Mouse (Mus musculus) hindbrain, embryonic 15.5 days (tissue): ENCODE data around the gene Defa33. TPM values are rescaled to one million over a fixed set of nuclear protein-coding genes. Genes with fewer than 3 reads are reported as not detected.
"Not testable (repeated sequence)": the region's sequence is repeated elsewhere in the genome, so short reads cannot be mapped to it uniquely, and the experiment has no call there.

ENCODE experiments used
- ATAC-seq: fragments of 200-750 bp; cut with Nextera tagmentation; 2 replicates; pipeline ENCODE4 v1.8.0; 2017; ENCODE audit warnings: low read depth, moderate number of reproducible peaks, moderate TSS enrichment; ENCODE audit not compliant: low FRiP score
- H3K27ac ChIP-seq: fragments of 300-500 bp; sonication (generic); replicated peaks from 2 replicates; pipeline ENCODE4 v1.5.1; 2015; ENCODE audit warnings: mild to moderate bottlenecking, inconsistent platforms
- H3K27me3 ChIP-seq: fragments of 300-500 bp; sonication (generic); 2 replicates; pipeline ENCODE4 v1.6.1; 2015; ENCODE audit warnings: control low read depth, inconsistent platforms
- H3K36me3 ChIP-seq: fragments of 300-500 bp; sonication (generic); 2 replicates; pipeline ENCODE4 v1.6.1; 2015; ENCODE audit warnings: control low read depth, inconsistent platforms
- H3K4me1 ChIP-seq: fragments of 300-500 bp; sonication (generic); replicated peaks from 2 replicates; pipeline ENCODE4 v1.6.1; 2015; ENCODE audit warnings: control low read depth, inconsistent platforms
- H3K4me2 ChIP-seq: fragments of 300-500 bp; sonication (generic); 2 replicates; pipeline ENCODE4 v1.6.1; 2015; ENCODE audit warnings: moderate library complexity, mild to moderate bottlenecking, inconsistent platforms
- H3K4me3 ChIP-seq: fragments of 300-500 bp; sonication (generic); 2 replicates; pipeline ENCODE4 v1.5.1; 2015; ENCODE audit warnings: mild to moderate bottlenecking, inconsistent platforms
- H3K9ac ChIP-seq: fragments of 300-500 bp; sonication (generic); 2 replicates; pipeline ENCODE4 v1.6.1; 2015; ENCODE audit warnings: inconsistent platforms
- H3K9me3 ChIP-seq: fragments of 300-500 bp; sonication (generic); 2 replicates; pipeline ENCODE4 v1.6.1; 2016; ENCODE audit warnings: control low read depth, inconsistent platforms
- WGBS: fragments of 180-500 bp; shearing (Covaris S2); methylation state at CpG from one replicate; pipeline ENCODE4 v1.1.7; 2015; 5-methylcytosine and 5-hydroxymethylcytosine counted together
- polyA plus RNA-seq: library from polyadenylated mRNA; unstranded; fragments of >200 nt; fragmentation: Nextera tagmentation; extraction: Ambion mirVana; gene quantifications from 2 replicates; pipeline ENCODE4 v1.2.1, GENCODE M21; 2015

Gene Defa33
- not detected in 2 replicates for polyA plus RNA-seq

GRCm38 (mm10) chr8:21391511-21391910 is at the start of gene Defa33:
Gene Defa33 (plus strand): TSS chr8:21391811.
- H3K27me3 ChIP-seq, H3K27ac ChIP-seq, H3K9me3 ChIP-seq, H3K36me3 ChIP-seq, H3K4me3 ChIP-seq, ATAC-seq, H3K4me2 ChIP-seq, H3K9ac ChIP-seq, H3K4me1 ChIP-seq: not testable (repeated sequence)
- no CpG with 5 or more reads among the region's 2 CpGs for WGBS

DNA sequence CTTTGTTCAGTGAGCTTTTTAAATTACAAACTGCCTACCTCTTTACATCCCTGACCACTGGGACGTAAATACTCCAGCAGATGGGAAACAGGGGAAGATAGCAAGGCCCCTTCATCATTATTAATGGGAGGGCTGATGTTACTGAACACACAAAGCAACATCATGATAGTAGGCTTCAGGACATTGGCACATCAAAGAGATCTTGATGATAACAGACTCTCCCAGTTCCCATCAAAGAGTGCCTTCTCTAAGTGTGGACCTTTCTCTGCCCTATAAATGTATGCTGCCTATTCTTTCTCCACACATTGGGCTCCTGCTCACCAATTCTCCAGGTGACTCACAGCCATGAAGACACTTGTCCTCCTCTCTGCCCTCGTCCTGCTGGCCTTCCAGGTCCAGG is 13.4 kb upstream of the Defa33 start, which contains the start of gene Defa2:
TSS of gene Defa2 (plus strand) at position 301 of the 400 bp plus-strand sequence.
- WGBS = no CpG with 5 or more reads among the region's 2 CpGs
- not testable (repeated sequence) for H3K27me3 ChIP-seq, ATAC-seq, H3K27ac ChIP-seq, H3K36me3 ChIP-seq, H3K9me3 ChIP-seq, H3K4me2 ChIP-seq, H3K4me3 ChIP-seq, H3K9ac ChIP-seq, H3K4me1 ChIP-seq

GRCm38 (mm10) chr8:21427111-21427510 is 35.5 kb downstream of the Defa33 start, which contains the start of gene Defa36:
Gene Defa36 (plus strand): TSS chr8:21427411.
- ATAC-seq, H3K9ac ChIP-seq, H3K27me3 ChIP-seq, H3K4me2 ChIP-seq, H3K36me3 ChIP-seq, H3K4me1 ChIP-seq, H3K27ac ChIP-seq, H3K9me3 ChIP-seq, H3K4me3 ChIP-seq: not testable (repeated sequence)
- WGBS = no CpG with 5 or more reads among the region's 1 CpGs

Other genes with a start within 250 kb of the Defa33 start
- gene Defa22, start 229.5 kb upstream of the Defa33 start, polyA plus RNA-seq = not detected in 2 replicates
- not detected in 2 replicates for gene Defa31, start 200.2 kb upstream of the Defa33 start, polyA plus RNA-seq
- not detected in 2 replicates for gene Gm15293, start 190.2 kb upstream of the Defa33 start, polyA plus RNA-seq
- not detected in 2 replicates for gene Gm15292, start 142.1 kb upstream of the Defa33 start, polyA plus RNA-seq
- not detected in 2 replicates for gene Defa27, start 76.3 kb upstream of the Defa33 start, polyA plus RNA-seq
- not detected in 2 replicates for gene Defa29, start 64.8 kb upstream of the Defa33 start, polyA plus RNA-seq
- not detected in 2 replicates for gene Defa2, start 13.3 kb upstream of the Defa33 start, polyA plus RNA-seq
- not detected in 2 replicates for gene Defa36, start 35.6 kb downstream of the Defa33 start, polyA plus RNA-seq
- gene Gm7849, start 64.7 kb downstream of the Defa33 start, polyA plus RNA-seq = not detected in 2 replicates
- gene Defa20, start 117.4 kb downstream of the Defa33 start, polyA plus RNA-seq = not detected in 2 replicates
- gene Defa32, start 137.2 kb downstream of the Defa33 start, polyA plus RNA-seq = not detected in 2 replicates
- not detected in 2 replicates for gene Defa37, start 173.6 kb downstream of the Defa33 start, polyA plus RNA-seq
- not detected in 2 replicates for gene Defa28, start 191.2 kb downstream of the Defa33 start, polyA plus RNA-seq
- gene Gm7861, start 202.7 kb downstream of the Defa33 start, polyA plus RNA-seq = not detected in 2 replicates
- not detected in 2 replicates for gene Defa26, start 226.4 kb downstream of the Defa33 start, polyA plus RNA-seq